Mouse (Mus musculus) forebrain, embryonic 10.5 days (tissue): Measurements from ENCODE around the gene Atp13a5. TPM values are rescaled to one million over a fixed set of nuclear protein-coding genes. Genes with fewer than 3 reads are reported as not detected.

Experiments used
- DNase-seq: peaks from one replicate; pipeline ENCODE4 v3.0.0-alpha.2; 2017; ENCODE audit warnings: low spot score; ENCODE audit errors: extremely low spot score
- H3K27ac ChIP-seq: fragments of 300-500 bp; sonication (generic); 2 replicates; pipeline ENCODE4 v1.5.1; 2016; ENCODE audit warnings: mild to moderate bottlenecking
- H3K27me3 ChIP-seq: fragments of 300-500 bp; sonication (generic); 2 replicates; pipeline ENCODE4 v1.6.1; 2016; ENCODE audit warnings: mild to moderate bottlenecking; ENCODE audit not compliant: poor library complexity, severe bottlenecking
- H3K36me3 ChIP-seq: fragments of 300-500 bp; sonication (generic); replicated peaks from 2 replicates; pipeline ENCODE4 v1.6.1; 2016; ENCODE audit warnings: mild to moderate bottlenecking, moderate library complexity
- H3K4me1 ChIP-seq: fragments of 300-500 bp; sonication (generic); 2 replicates; pipeline ENCODE4 v1.6.1; 2016
- H3K4me3 ChIP-seq: fragments of 300-500 bp; sonication (generic); 2 replicates; pipeline ENCODE4 v1.5.1; 2016; ENCODE audit warnings: mild to moderate bottlenecking, moderate library complexity
- H3K9me3 ChIP-seq: fragments of 300-500 bp; sonication (generic); 2 replicates; pipeline ENCODE4 v1.6.1; 2016; ENCODE audit warnings: mild to moderate bottlenecking, moderate library complexity
- WGBS: fragments of 180-500 bp; shearing (Covaris S2); methylation state at CpG from one replicate; pipeline ENCODE4 v1.1.7; 2016; 5-methylcytosine and 5-hydroxymethylcytosine counted together
- polyA plus RNA-seq: library from polyadenylated mRNA; unstranded; fragments of >200 nt; fragmentation: Nextera tagmentation; extraction: Ambion mirVana; gene quantifications from 2 replicates; pipeline ENCODE4 v1.2.1, GENCODE M21; 2016

The Atp13a5 gene
- polyA plus RNA-seq, 1 experiment from 2014 or later, result not detected

DNA sequence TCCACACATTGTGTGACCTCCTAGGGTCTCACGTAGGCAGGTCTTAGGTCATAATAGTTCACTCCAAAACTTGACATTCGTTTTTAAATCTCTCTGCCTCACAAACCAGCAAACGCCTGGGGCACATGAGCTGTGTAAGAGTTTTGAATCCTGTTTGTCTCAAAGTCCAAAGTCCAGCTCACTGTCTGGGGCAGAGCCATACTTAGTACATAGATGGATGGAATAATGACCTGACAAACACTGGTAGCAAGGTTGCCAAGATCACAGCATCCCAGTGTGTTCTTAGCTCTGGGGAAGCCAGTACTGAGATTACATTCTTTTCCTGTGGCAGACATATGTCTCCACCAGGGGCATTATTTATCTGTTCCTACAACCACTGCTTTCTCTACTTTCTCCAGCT is 63.5 kb downstream of the Atp13a5 start:
- 89% methylated on average over 3 of the region's 3 CpGs for WGBS
- H3K27me3 ChIP-seq, result no peaks in the 10 kb centered on the region
- no peaks in the 10 kb centered on the region for H3K4me1 ChIP-seq
- H3K9me3 ChIP-seq, result no peaks in the 10 kb centered on the region
- no peak overlapping the region for H3K4me3 ChIP-seq
- DNase-seq, result no peak
- no peaks in the 10 kb centered on the region for H3K36me3 ChIP-seq
- H3K27ac ChIP-seq, result no peak overlapping the region

DNA sequence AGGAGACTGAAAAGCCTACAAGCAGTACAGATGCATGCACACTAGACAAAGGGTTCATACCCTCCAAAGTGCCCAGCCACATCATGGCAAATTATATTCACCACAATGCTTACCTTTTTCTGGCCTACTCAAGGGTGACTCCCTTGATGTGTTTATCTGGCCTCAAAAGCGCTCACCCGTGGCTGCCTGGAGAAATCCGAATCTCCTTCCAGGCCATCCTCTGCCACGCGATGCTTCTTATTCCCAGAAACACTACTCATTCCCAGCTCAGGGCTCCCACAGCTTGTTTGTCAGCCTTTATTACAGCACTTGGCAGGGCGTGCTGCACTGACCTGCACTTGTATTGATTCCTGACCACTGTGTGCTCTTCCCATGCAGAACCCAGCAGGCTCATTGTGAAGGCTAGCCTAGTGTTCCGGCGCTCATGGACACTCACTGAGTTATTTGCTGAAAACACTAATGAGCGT is 80.9 kb downstream of the Atp13a5 start:
- 78% methylated on average over 9 of the region's 9 CpGs for WGBS
- Histone ChIP-seq H3K4me1 (no peaks in the 10 kb centered on the region), H3K36me3 (no peaks in the 10 kb centered on the region), H3K9me3 (no peaks in the 10 kb centered on the region), H3K4me3 (no peak overlapping the region), H3K27ac (no peak overlapping the region), H3K27me3 (no peaks in the 10 kb centered on the region)
- no peak for DNase-seq

DNA sequence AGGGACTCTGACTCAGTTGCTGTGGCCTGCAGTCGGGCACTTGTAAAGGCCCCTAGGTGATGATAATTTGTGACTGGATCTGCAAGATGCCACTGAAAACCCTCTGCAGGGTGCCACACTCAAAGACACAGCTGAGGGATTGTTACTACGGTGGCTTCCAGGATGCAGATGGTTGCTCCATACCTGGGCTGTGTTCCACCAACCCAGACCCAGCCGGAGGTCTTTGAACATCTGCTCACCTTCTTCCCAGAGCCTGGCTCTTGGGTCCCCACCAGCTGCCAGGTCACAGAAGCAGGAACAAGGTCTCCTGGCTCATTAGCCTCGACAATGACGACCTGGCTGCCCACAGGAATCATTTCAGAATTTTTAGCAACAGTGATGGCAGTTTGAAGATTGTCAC is 97.8 kb downstream of the Atp13a5 start:
- Histone ChIP-seq H3K36me3 (no peaks in the 10 kb centered on the region), H3K27ac (no peak overlapping the region), H3K9me3 (no peaks in the 10 kb centered on the region), H3K4me3 (no peak overlapping the region), H3K27me3 (no peaks in the 10 kb centered on the region), H3K4me1 (no peaks in the 10 kb centered on the region)
- DNase-seq, result no peak
- 91% methylated on average over 5 of the region's 5 CpGs for WGBS

DNA sequence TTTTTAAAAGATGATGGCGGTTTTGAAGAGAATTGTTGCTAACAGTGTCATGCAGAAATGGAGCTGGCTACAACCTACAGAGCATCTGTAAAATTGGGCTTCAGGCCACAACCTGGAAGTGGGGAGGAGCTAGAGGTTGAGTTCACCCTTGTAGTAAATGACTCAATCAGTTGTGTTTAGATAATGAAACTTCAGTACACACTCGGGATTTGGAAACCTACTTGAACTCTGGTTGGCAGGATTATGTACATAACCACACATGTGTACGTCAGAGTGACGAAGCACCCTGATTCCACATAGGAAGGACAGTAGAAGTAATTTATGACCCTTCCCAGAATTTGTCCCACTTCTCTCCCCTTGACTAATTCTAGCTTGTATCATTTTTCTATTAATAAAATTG is 124.2 kb downstream of the Atp13a5 start:
- no peak overlapping the region for H3K27ac ChIP-seq
- no peaks in the 10 kb centered on the region; the same call in 1 of the 2 replicates for H3K9me3 ChIP-seq
- H3K36me3 ChIP-seq, result no peaks in the 10 kb centered on the region
- no peaks in the 10 kb centered on the region for H3K4me1 ChIP-seq
- H3K27me3 ChIP-seq, result no peaks in the 10 kb centered on the region
- no peak for DNase-seq
- H3K4me3 ChIP-seq, result no peak overlapping the region
- 91% methylated on average over 4 of the region's 4 CpGs for WGBS

DNA sequence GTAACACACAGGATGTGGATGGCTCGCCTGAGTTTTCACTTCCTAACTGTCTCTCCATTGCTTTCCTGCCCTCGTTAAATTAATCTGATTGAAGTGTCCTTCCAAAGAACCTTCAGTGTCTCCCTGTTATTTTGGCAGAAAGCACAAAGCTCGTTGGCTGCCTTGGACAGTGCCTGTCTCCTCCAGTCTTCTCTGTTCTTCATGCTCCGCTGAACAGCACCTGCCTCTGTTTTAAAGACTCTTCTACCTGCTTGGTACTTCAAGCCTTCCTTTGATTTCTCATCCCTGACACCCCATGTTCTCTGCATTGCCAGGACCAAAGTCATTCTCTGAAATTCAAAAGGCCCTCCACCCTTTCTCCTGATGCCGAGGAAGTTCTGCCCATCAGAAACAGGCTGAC is 142.6 kb downstream of the Atp13a5 start:
- H3K4me3 ChIP-seq, result no peak overlapping the region
- no peak overlapping the region for H3K27ac ChIP-seq
- H3K36me3 ChIP-seq, result no peaks in the 10 kb centered on the region
- H3K27me3 ChIP-seq, result no peaks in the 10 kb centered on the region
- no peak for DNase-seq
- 77% methylated on average over 5 of the region's 5 CpGs for WGBS
- no peaks in the 10 kb centered on the region for H3K9me3 ChIP-seq
- H3K4me1 ChIP-seq, result no peaks in the 10 kb centered on the region

DNA sequence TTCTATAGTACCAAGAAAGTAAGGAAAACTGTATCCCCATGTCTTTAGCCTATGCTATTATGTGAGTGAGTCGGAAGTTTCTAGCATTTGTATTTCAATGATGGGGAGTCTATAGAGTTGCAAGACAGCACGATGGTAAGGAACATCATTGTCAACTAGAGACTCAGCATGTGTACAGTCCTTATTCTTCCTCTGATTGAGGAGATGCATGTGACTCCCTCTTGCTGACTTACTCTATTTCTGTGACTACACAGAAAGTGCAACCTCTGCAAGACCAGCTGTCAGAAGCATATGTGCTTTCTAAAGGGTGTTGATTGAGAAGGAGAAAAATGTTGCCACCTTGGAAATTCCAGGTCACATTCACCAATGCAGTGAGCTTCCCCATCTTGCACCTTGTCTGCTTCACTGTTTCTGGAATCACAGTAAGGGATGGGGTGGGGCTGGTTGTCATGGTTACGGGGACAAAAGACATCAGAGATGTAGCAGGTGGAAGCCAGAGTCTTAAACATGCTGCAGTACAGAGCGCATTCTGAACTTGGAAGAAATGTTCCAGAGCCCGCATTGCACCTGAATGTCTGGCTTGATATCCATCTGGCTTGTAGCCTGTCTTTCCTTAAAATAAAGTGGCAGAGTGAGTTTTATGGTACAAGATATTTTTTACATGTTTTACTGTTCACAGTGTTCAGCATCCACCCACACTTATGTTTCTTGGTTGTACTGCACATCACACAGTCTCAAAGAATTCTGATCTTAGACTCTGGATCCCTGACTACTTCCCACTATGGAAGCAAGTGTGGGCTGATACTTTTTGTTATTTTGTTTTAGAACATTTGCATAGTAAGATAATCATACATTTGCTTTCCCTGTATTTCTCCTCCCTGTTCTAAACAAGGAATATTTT is 161.9 kb downstream of the Atp13a5 start:
- 83% methylated on average over 5 of the region's 5 CpGs for WGBS
- Histone ChIP-seq H3K27me3 (peaks cover 2% of the 10 kb centered on the region), H3K36me3 (no peaks in the 10 kb centered on the region), H3K4me3 (no peak overlapping the region), H3K27ac (no peak overlapping the region), H3K4me1 (peaks cover 5% of the 10 kb centered on the region; the same call in 1 of the 2 replicates), H3K9me3 (no peaks in the 10 kb centered on the region)
- DNase-seq, result no peak

DNA sequence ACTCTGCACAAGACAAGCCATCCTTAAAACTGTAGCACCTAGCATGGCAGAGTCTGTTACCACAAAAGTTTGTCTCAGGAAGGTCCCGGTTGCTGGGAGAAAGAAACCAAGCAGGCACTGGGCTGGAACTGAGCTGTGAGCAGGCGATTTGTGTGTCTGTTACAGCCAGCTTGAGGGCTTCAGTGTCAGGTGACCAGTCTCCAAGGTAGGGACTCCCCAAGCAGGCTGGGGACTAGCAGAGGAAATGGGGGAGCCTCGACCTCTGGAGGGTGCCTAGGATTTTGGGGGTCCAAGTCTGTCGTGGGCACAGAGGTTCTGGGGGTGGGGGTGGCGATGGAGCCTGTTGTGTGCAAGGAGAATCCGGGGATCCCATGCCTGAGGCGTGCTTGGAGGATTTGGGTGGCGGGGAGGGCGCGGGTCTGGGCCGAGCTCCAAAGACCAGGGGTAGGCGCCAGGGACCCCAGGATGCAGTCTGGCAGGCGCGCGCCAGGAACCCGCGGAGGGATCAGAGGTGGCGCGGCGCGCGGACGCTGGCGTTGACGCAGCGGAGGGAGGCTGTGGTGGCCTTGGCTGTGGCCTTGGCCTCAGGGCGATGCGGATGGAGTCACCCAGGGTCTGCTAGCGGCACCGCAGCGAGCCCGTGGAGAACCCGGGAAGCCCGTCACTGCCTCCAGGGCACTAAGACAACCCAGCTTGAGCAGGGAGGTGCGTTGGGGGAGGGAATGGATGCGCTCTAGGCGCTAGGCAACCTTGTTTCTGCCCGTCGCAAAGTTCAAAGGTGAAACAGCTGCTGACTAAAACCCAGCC is 168.7 kb downstream of the Atp13a5 start, which contains the start of gene Hrasls:
Gene Hrasls, plus strand, starts transcription at position 91 of the 807 bp plus-strand sequence.
- Histone ChIP-seq H3K27me3 (peaks cover 42% of the 10 kb centered on the region), H3K9me3 (no peaks in the 10 kb centered on the region), H3K36me3 (no peaks in the 10 kb centered on the region), H3K4me1 (peaks cover 10% of the 10 kb centered on the region), H3K4me3 (peak within 1 kb of the TSS; percentile 63), H3K27ac (peak within 1 kb of the TSS; percentile 83)
- DNase-seq, result peak; percentile 53
- 2% methylated on average over 39 of the region's 39 CpGs for WGBS

DNA sequence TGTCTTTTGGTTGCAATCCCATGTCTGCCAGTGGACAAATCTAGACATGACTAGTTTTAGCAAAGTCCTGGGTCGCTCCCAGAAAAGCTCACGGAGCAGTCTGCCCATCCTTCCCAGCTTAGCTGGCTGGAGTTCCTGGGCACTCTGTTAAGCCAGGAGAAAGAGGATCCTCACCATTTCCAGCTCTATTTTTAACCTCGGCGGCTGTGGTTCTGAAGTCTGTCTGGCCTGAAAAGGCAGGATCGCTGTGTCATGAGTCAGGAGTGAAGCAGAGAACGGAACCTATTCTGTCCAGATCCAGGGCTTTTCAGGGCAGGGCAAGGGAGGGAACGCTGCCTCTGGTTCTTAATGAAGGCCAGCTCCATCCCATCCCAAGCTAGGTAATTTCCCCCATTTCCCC is 169.7 kb downstream of the Atp13a5 start:
- H3K4me3 ChIP-seq, result no peak overlapping the region
- no peak for DNase-seq
- no peaks in the 10 kb centered on the region for H3K9me3 ChIP-seq
- 80% methylated on average over 7 of the region's 7 CpGs for WGBS
- peaks cover 10% of the 10 kb centered on the region for H3K4me1 ChIP-seq
- no peak overlapping the region for H3K27ac ChIP-seq
- H3K36me3 ChIP-seq, result no peaks in the 10 kb centered on the region
- H3K27me3 ChIP-seq, result peaks cover 42% of the 10 kb centered on the region

DNA sequence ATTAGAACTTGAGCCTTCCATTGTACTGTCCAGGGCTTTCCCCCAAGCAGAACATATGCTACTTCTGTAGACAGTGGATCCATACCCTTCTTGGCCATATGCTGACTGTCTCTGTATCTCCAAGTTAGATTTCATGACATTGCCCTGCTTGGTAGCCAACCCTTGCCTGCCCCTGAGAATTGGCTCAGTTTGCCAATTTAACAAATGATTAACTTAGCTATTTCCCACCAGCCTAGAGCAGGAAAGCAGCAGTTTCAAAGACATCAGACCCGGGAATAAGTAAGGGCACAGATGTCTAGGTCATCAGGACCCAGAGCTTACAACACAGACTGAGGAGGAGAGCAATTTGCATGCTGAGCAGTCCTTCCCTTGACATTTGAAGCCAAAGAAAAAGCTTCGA is 173.0 kb downstream of the Atp13a5 start:
- 64% methylated on average over 2 of the region's 2 CpGs for WGBS
- Histone ChIP-seq H3K27ac (no peak overlapping the region), H3K36me3 (no peaks in the 10 kb centered on the region), H3K4me3 (no peak overlapping the region), H3K27me3 (peaks cover 29% of the 10 kb centered on the region), H3K4me1 (peaks cover 10% of the 10 kb centered on the region), H3K9me3 (no peaks in the 10 kb centered on the region)
- no peak for DNase-seq

DNA sequence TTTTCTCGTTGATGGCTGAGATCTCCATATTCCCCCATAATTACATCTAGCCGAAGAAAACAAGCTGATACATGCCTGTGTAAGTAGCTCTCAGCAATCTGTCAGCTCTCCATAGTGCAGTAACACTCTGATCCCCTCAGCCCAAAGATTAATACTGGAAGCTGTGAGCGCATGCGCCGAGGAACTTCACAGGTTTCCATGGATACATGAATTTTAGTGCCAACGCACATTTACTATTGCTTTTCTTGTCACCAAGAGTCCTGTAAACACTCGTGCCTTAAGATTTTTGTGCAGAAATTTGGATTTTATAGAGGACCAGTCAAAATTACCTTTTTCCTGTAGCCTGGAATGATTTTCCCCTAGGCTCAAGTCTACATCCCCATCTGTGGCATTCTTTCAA is 173.7 kb downstream of the Atp13a5 start:
- no peak for DNase-seq
- H3K27ac ChIP-seq, result no peak overlapping the region
- no peaks in the 10 kb centered on the region for H3K36me3 ChIP-seq
- peaks cover 4% of the 10 kb centered on the region for H3K4me1 ChIP-seq
- no peaks in the 10 kb centered on the region for H3K9me3 ChIP-seq
- WGBS, result 90% methylated on average over 7 of the region's 7 CpGs
- H3K27me3 ChIP-seq, result peaks cover 22% of the 10 kb centered on the region
- H3K4me3 ChIP-seq, result no peak overlapping the region

DNA sequence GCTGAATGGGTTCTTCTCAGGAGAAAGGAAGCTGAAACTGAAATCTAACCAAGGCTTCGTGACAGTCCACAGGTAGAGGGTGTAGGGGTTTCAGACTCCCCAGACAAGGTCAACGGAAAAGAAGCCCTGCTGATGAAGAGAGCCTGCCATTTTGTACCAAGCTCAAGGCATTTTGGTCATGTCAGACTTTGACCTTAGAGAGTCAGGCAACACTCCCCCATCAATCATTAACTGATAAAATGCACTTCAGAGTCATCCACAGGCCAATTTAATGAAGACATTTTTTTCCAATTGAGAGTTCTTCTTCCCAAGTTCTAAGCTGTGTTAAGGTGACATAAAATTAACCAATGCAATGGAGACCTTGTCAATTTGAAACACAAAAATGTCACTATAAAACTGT is 177.4 kb downstream of the Atp13a5 start:
- Histone ChIP-seq H3K4me3 (no peak overlapping the region), H3K36me3 (no peaks in the 10 kb centered on the region), H3K27ac (no peak overlapping the region), H3K27me3 (no peaks in the 10 kb centered on the region; the same call in 1 of the 2 replicates), H3K4me1 (peaks cover 10% of the 10 kb centered on the region), H3K9me3 (no peaks in the 10 kb centered on the region)
- 82% methylated on average over 2 of the region's 2 CpGs for WGBS
- DNase-seq, result no peak

DNA sequence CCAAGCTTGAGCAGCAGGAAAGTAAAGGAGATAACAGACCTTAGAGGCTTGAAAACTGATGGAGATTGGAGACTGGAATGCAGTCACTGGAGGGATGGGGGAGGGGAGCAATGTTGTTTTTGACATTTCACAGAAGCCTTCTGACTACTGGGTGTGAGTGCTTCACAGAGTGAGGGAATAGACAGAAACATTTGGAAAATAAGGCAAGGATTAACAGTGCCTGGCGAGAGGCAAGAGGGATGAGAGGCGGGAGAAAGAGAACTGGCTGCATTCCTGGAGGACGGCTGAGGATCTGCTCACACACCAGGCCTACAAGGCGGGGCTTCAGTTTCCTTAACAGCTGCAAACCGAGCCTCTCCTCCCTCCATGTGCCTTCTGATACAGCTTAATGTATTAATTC is 180.1 kb downstream of the Atp13a5 start:
- Histone ChIP-seq H3K9me3 (no peaks in the 10 kb centered on the region), H3K4me1 (peaks cover 13% of the 10 kb centered on the region), H3K27ac (no peak overlapping the region), H3K27me3 (no peaks in the 10 kb centered on the region; the same call in 1 of the 2 replicates), H3K4me3 (no peak overlapping the region), H3K36me3 (no peaks in the 10 kb centered on the region)
- no peak for DNase-seq
- WGBS, result 16% methylated on average over 5 of the region's 5 CpGs

DNA sequence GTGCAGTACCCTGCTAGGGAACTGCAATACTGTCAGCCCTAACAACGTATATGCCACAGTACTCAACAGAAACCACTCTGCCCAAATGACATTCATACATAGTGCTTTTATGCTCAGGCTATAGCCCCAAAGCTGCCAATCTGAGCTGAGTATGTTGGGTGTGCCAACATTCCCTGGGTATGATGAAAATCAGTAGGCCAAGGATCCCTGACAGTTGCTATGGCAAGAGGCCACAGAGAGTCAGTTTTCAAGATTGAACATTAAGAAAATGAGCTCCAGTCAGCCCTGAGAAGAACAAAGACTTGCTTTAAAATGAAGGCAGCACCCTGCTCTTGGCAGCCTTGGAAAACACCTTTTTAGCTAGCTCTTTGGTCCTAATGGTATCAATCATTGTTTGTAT is 183.4 kb downstream of the Atp13a5 start:
- Histone ChIP-seq H3K27ac (no peak overlapping the region), H3K27me3 (no peaks in the 10 kb centered on the region; the same call in 1 of the 2 replicates), H3K4me3 (no peak overlapping the region), H3K9me3 (no peaks in the 10 kb centered on the region), H3K36me3 (no peaks in the 10 kb centered on the region), H3K4me1 (peaks cover 19% of the 10 kb centered on the region)
- DNase-seq, result no peak
- WGBS, result 84% methylated on average over 1 of the region's 1 CpGs
